Mouse (Mus musculus) kidney, adult 9 months (tissue): ENCODE data around the gene Ppt2.

ENCODE experiments used
- DNase-seq: peaks from one replicate; pipeline ENCODE4 v3.0.0; 2022

Ppt2 gene

GRCm38 (mm10) chr17:34604511-34605237 is 23.6 kb downstream of the Ppt2 start:
- DNase-seq: peak; percentile 94

- DNase-seq: peak; percentile 99
Measured at GRCm38 (mm10) chr17:34604061-34604508, 24.2 kb downstream of the Ppt2 start, which contains the start of gene Agpat1. Agpat1 (plus strand) TSS chr17:34604262.

- DNase-seq: peak; percentile 100
Measured at GRCm38 (mm10) chr17:34603375-34604060, 24.8 kb downstream of the Ppt2 start, which contains the start of gene Rnf5. Rnf5 (minus strand) TSS chr17:34603690.

GRCm38 (mm10) chr17:34601796-34602195 is 26.5 kb downstream of the Ppt2 start:
- no peak for DNase-seq

GRCm38 (mm10) chr17:34599891-34600290 is 28.4 kb downstream of the Ppt2 start:
- no peak for DNase-seq

GRCm38 (mm10) chr17:34597566-34598095 is 30.7 kb downstream of the Ppt2 start, which contains the start of gene Ager:
Ager (plus strand) TSS chr17:34597862.
- DNase-seq: no peak

GRCm38 (mm10) chr17:34596098-34596497 is 32.2 kb downstream of the Ppt2 start:
- no peak for DNase-seq

GRCm38 (mm10) chr17:34593752-34594525 is 34.4 kb downstream of the Ppt2 start:
- no peak for DNase-seq

GRCm38 (mm10) chr17:34592581-34593549 is 35.4 kb downstream of the Ppt2 start:
- DNase-seq: no peak

- peak; percentile 82 for DNase-seq
Measured at GRCm38 (mm10) chr17:34591994-34592375, 36.3 kb downstream of the Ppt2 start.

- no peak for DNase-seq
Measured at GRCm38 (mm10) chr17:34591029-34591993, 37.0 kb downstream of the Ppt2 start, which contains the start of gene Pbx2. Pbx2 (plus strand) TSS chr17:34591266.

- no peak for DNase-seq
Measured at GRCm38 (mm10) chr17:34590154-34590987, 37.9 kb downstream of the Ppt2 start.

- DNase-seq: no peak
Measured at GRCm38 (mm10) chr17:34589681-34590101, 38.6 kb downstream of the Ppt2 start, which contains the start of gene Gpsm3. Gpsm3 (plus strand) TSS chr17:34589806.

- DNase-seq: no peak
Measured at GRCm38 (mm10) chr17:34589206-34589605, 39.1 kb downstream of the Ppt2 start.

- no peak for DNase-seq
Measured at GRCm38 (mm10) chr17:34588767-34589166, 39.5 kb downstream of the Ppt2 start.

GRCm38 (mm10) chr17:34587814-34588213 is 40.5 kb downstream of the Ppt2 start:
- no peak for DNase-seq

GRCm38 (mm10) chr17:34587423-34587811 is 40.9 kb downstream of the Ppt2 start:
- DNase-seq: peak; percentile 98

GRCm38 (mm10) chr17:34586796-34587422 is 41.4 kb downstream of the Ppt2 start:
- DNase-seq: peak; percentile 81
